Mouse (Mus musculus): ENCODE measurements around the gene Sod1. TPM values are rescaled to one million over a fixed set of nuclear protein-coding genes. Genes with fewer than 3 reads are reported as not detected.
"Not testable (repeated sequence)": the region's sequence is repeated elsewhere in the genome, so short reads cannot be mapped to it uniquely, and the experiment has no call there.

Gene Sod1
- polyA plus RNA-seq, 1 experiment, result 1,571 TPM

DNA sequence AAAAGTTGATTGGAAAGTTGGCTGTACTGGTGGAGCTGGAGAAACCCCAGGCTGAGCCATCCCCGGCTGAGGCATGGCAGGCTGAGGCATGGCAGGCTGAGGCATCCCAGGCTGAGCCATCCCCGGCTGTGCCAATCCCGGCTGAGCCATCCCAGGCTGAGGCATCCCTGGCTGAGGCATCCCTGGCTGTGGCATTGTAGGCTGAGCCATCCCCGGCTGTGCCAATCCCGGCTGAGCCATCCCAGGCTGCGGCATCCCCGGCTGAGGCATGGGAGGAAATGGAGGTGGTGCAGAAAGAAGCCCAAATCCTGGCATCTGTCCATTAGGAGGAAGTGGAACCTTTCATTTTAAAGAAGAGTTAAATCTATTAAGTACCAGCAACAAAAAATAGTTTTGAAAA, 29.5 kb downstream of the Sod1 start:
- no peak for TF ChIP-seq MYOG (IDR thresholded peaks at IDR 0.05; ENCODE audit: control insufficient read depth, extremely low read depth, insufficient read length)
- no peak for TF ChIP-seq CEBPB (IDR thresholded peaks at IDR 0.05; ENCODE audit: low read depth)
- no peak for TF ChIP-seq USF1 (IDR thresholded peaks at IDR 0.05; ENCODE audit: low read depth)
- H3K79me2 ChIP-seq (ENCODE audit: control insufficient read depth, insufficient read depth), result no peaks in the 10 kb centered on the region
- no peak overlapping the region for H3ac ChIP-seq (ENCODE audit: control insufficient read depth, insufficient read length, low read depth)
- no peaks in the 10 kb centered on the region for H3K27me3 ChIP-seq (ENCODE audit: control insufficient read depth, insufficient read depth, insufficient read length)
- H3K4me3 ChIP-seq (ENCODE audit: insufficient read depth, poor library complexity, severe bottlenecking), result no peak overlapping the region
- H3K36me3 ChIP-seq (ENCODE audit: control insufficient read depth, insufficient read depth), result peaks cover 74% of the 10 kb centered on the region
- no peaks in the 10 kb centered on the region for H3K79me3 ChIP-seq (ENCODE audit: low read depth)

DNA sequence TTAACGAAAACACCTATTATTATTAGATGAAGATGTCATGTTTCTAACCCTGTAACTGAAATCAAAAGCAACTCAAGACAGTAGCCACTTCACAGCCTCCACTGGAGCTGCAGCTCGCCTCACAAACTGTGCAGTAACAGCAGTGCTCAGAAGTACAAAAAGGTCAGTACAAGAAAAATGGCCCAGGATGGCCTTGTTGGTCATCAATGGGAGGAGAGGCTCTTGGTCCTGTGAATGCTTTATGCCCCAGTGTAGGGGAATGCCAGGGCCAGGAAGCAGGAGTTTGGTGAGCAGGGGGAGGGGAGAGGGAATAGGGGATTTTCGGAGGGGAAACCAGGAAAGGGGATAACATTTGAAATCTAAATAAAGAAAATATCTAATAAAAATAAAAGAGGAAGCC, 30.7 kb downstream of the Sod1 start:
- H3K79me3 ChIP-seq (ENCODE audit: low read depth); H3K27me3 ChIP-seq (ENCODE audit: control insufficient read depth, insufficient read depth, insufficient read length); H3ac ChIP-seq (ENCODE audit: control insufficient read depth, insufficient read length, low read depth); H3K4me3 ChIP-seq (ENCODE audit: insufficient read depth, poor library complexity, severe bottlenecking); H3K79me2 ChIP-seq (ENCODE audit: control insufficient read depth, insufficient read depth): not testable (repeated sequence)
- peaks cover 64% of the 10 kb centered on the region for H3K36me3 ChIP-seq (ENCODE audit: control insufficient read depth, insufficient read depth)

GRCm38 (mm10) chr16:90252521-90252920, 32.0 kb downstream of the Sod1 start:
- Histone ChIP-seq H3ac (ENCODE audit: control insufficient read depth, insufficient read length, low read depth) (no peak overlapping the region), H3K36me3 (ENCODE audit: control insufficient read depth, insufficient read depth) (peaks cover 64% of the 10 kb centered on the region), H3K4me3 (ENCODE audit: insufficient read depth, poor library complexity, severe bottlenecking) (no peak overlapping the region), H3K79me3 (ENCODE audit: low read depth) (peaks cover 3% of the 10 kb centered on the region), H3K27me3 (ENCODE audit: control insufficient read depth, insufficient read depth, insufficient read length) (no peaks in the 10 kb centered on the region), H3K79me2 (ENCODE audit: control insufficient read depth, insufficient read depth) (no peaks in the 10 kb centered on the region)
- TF ChIP-seq USF1 (IDR thresholded peaks at IDR 0.05; ENCODE audit: low read depth) (no peak), CTCF (IDR thresholded peaks at IDR 0.05; ENCODE audit: control insufficient read depth, insufficient read depth, insufficient read length) (no peak), CEBPB (IDR thresholded peaks at IDR 0.05; ENCODE audit: low read depth) (no peak), FOSL1 (IDR thresholded peaks at IDR 0.05; ENCODE audit: insufficient read depth, low read length, poor library complexity, severe bottlenecking) (no peak), MYOD1 (IDR thresholded peaks at IDR 0.05; ENCODE audit: control insufficient read depth, insufficient read length, low read depth) (no peak), MAX (IDR thresholded peaks at IDR 0.05) (no peak), MYOG (IDR thresholded peaks at IDR 0.05; ENCODE audit: control insufficient read depth, extremely low read depth, insufficient read length) (no peak)

DNA sequence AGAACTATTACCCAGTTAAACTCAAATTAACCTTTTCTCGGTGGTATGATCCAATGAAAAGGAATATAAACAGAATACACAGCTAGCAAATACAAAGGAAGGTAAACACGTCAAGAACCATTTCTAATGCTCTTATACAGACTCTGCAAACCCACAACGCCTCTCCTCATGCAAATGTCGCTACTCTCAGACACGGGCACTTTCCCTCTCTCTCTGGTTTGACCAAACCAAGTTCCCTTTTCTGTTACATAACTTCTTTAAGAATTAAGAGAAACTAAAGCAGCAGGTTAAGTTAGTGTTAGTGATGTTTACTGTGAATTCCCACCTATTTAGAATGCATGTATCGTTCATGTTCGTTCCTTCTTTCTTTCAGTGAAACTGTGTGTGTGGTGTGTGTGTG, 38.4 kb downstream of the Sod1 start:
- Histone ChIP-seq H3K27me3 (ENCODE audit: control insufficient read depth, insufficient read depth, insufficient read length) (no peaks in the 10 kb centered on the region), H3ac (ENCODE audit: control insufficient read depth, insufficient read length, low read depth) (no peak overlapping the region), H3K79me2 (ENCODE audit: control insufficient read depth, insufficient read depth) (peaks cover 32% of the 10 kb centered on the region), H3K4me3 (ENCODE audit: insufficient read depth, poor library complexity, severe bottlenecking) (no peak overlapping the region), H3K36me3 (ENCODE audit: control insufficient read depth, insufficient read depth) (peaks cover 62% of the 10 kb centered on the region), H3K79me3 (ENCODE audit: low read depth) (peaks cover 24% of the 10 kb centered on the region)
- TF ChIP-seq MYOG (IDR thresholded peaks at IDR 0.05; ENCODE audit: control insufficient read depth, extremely low read depth, insufficient read length) (no peak), MAX (IDR thresholded peaks at IDR 0.05) (no peak), MYOD1 (IDR thresholded peaks at IDR 0.05; ENCODE audit: control insufficient read depth, insufficient read length, low read depth) (no peak), CTCF (IDR thresholded peaks at IDR 0.05; ENCODE audit: control insufficient read depth, insufficient read depth, insufficient read length) (no peak), FOSL1 (IDR thresholded peaks at IDR 0.05; ENCODE audit: insufficient read depth, low read length, poor library complexity, severe bottlenecking) (no peak), USF1 (IDR thresholded peaks at IDR 0.05; ENCODE audit: low read depth) (no peak), CEBPB (IDR thresholded peaks at IDR 0.05; ENCODE audit: low read depth) (no peak)

GRCm38 (mm10) chr16:90259623-90260022, 39.1 kb downstream of the Sod1 start:
- Histone ChIP-seq H3K79me2 (ENCODE audit: control insufficient read depth, insufficient read depth) (peaks cover 38% of the 10 kb centered on the region), H3K27me3 (ENCODE audit: control insufficient read depth, insufficient read depth, insufficient read length) (no peaks in the 10 kb centered on the region), H3K4me3 (ENCODE audit: insufficient read depth, poor library complexity, severe bottlenecking) (no peak overlapping the region), H3ac (ENCODE audit: control insufficient read depth, insufficient read length, low read depth) (no peak overlapping the region), H3K79me3 (ENCODE audit: low read depth) (peaks cover 29% of the 10 kb centered on the region), H3K36me3 (ENCODE audit: control insufficient read depth, insufficient read depth) (peaks cover 62% of the 10 kb centered on the region)
- TF ChIP-seq MAX (IDR thresholded peaks at IDR 0.05) (no peak), CTCF (IDR thresholded peaks at IDR 0.05; ENCODE audit: control insufficient read depth, insufficient read depth, insufficient read length) (no peak)

GRCm38 (mm10) chr16:90260097-90260496, 39.5 kb downstream of the Sod1 start:
- Histone ChIP-seq H3K27me3 (ENCODE audit: control insufficient read depth, insufficient read depth, insufficient read length) (no peaks in the 10 kb centered on the region), H3K4me3 (ENCODE audit: insufficient read depth, poor library complexity, severe bottlenecking) (no peak overlapping the region), H3K79me2 (ENCODE audit: control insufficient read depth, insufficient read depth) (peaks cover 43% of the 10 kb centered on the region), H3K79me3 (ENCODE audit: low read depth) (peaks cover 31% of the 10 kb centered on the region), H3K36me3 (ENCODE audit: control insufficient read depth, insufficient read depth) (peaks cover 62% of the 10 kb centered on the region), H3ac (ENCODE audit: control insufficient read depth, insufficient read length, low read depth) (no peak overlapping the region)
- TF ChIP-seq MAX (IDR thresholded peaks at IDR 0.05), result no peak
- TF ChIP-seq CTCF (IDR thresholded peaks at IDR 0.05; ENCODE audit: control insufficient read depth, insufficient read depth, insufficient read length), result no peak
- TF ChIP-seq MYOD1 (IDR thresholded peaks at IDR 0.05; ENCODE audit: control insufficient read depth, insufficient read length, low read depth), result no peak
- no peak for TF ChIP-seq MYOG (IDR thresholded peaks at IDR 0.05; ENCODE audit: control insufficient read depth, extremely low read depth, insufficient read length)
- no peak for TF ChIP-seq USF1 (IDR thresholded peaks at IDR 0.05; ENCODE audit: low read depth)
- TF ChIP-seq CEBPB (IDR thresholded peaks at IDR 0.05; ENCODE audit: low read depth), result no peak
- no peak for TF ChIP-seq FOSL1 (IDR thresholded peaks at IDR 0.05; ENCODE audit: insufficient read depth, low read length, poor library complexity, severe bottlenecking)

Measured in C2C12 (cell line).